Mouse (Mus musculus) frontal cortex, postnatal 10 days (tissue): ENCODE measurements around the gene Tmem94.

Source experiments
- DNase-seq, 2 experiments: peaks; one replicate each; pipeline ENCODE4 v3.0.0; 2022; ENCODE audit warnings: low spot score in 2 of 2, mixed read lengths in 1 of 2

The Tmem94 gene

DNA sequence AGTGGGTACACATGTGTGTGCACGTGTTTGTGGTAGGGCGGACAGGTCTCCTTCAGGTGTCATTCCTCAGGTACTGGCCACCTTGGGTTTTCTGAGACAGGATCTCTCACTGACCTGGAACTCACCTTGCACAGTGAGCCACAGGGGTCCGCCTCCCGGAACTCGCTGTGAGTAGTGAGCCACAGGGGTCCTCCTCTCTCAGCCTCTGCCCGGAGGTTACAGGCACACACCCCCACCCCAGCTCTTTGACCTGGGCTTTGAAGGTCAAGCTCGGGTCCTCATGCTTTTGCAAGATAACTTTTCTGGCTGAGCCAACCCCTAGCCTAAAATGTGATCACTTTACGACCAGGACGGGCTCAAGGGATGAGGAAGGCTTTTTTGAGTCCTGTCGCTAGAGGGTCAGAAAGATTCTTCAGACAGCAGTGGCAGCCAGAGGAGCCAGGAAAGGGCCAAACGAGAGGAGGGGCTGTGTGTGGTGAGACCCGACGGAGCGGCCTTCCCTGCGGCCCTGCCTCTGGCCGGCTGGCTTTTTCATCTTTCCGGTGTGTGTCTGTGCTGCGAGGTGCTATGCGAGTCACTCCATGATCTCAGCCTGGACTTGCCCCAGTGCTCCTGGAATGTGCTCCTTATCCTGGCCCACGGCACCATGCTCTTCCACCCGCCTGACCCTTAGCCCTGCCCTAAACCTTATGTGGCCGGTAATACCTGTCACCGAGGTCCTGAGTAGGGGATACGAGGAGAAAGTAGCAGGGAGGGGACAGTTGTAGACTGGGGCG is 65.5 kb downstream of the Tmem94 start:
- DNase-seq: no peak

DNA sequence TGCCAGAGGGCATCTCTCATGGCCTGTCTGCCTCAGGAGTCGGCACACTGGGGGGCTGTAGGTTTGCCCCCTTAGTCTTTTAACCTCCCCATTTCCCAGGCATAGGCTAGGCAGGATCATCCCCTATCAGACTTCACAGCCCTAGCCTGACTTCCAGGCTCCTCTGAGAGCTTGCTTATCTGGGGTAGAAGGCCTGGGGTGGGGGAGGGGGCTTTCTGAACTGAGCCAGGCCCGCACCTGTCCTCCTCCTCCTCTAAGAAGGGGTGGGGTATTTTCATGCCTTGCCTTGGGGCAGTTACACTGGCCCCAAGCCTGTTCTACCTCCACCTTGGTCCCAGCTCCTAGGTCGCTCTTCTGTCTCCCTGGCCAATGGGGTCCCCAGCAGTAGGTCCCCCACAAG is 66.3 kb downstream of the Tmem94 start:
- DNase-seq: no peak

- no peak for DNase-seq
These were observed 66.8 kb downstream of the Tmem94 start for GRCm38 (mm10) chr11:115832064-115832463.

GRCm38 (mm10) chr11:115832523-115832922 is 67.3 kb downstream of the Tmem94 start:
- DNase-seq: no peak

GRCm38 (mm10) chr11:115833021-115833513 is 67.8 kb downstream of the Tmem94 start:
- DNase-seq: no peak

DNA sequence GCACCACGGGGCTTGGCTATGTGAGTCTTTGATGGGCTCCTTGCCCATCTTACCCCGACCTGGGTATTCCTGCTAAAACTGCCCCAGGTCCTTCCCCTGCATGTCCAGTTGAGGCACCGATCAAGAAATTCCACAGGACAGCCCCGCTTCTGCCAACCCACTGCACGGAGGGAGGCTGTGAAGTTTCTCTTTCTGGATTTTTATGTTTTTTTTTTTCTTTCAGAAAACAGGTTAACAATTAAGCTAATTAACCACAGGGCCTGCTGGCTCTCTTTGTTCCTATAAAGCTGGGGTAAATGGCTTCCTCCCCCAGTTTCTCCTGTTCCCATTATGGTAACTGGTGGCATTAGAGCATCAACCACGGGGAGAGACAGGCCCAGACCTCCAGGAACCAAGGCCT is 68.8 kb downstream of the Tmem94 start:
- DNase-seq: no peak

- no peak for DNase-seq
These were observed 71.6 kb downstream of the Tmem94 start for GRCm38 (mm10) chr11:115836656-115837395.

DNA sequence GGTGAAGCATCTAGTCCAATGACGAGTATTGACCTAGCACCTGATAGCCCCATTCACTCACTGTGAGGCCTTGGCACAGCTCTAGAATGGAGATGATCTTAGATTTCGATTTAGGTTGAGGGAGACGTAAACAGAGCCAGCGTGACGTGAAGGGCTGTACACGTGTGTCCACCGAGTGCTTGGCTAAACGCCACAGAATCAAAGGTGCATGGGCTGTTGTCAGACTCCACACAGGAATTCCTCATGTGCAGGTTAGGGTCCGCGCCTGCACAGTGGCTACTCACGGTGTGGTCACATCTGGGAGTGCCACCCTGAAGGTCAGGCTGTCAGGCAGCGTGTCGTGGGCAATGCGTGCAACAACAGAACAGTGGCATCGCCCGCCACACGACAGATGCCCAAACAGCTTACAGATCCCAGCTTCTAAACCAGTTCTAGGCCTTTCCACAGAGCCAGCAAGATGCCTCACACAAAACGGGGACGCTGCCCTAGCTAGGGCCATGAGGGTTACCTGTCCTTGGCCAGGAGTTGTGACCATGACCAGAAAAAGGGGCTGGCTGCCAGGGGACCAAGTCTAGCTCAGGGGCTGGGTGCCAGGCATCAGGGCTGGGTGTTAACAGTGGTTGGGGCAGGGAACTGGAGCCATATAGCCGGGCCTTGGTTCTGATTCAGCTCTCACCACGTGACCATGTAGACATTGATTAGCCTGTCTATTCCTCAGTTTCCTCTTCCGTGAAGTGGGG is 72.5 kb downstream of the Tmem94 start:
- no peak for DNase-seq

GRCm38 (mm10) chr11:115838895-115839311 is 73.7 kb downstream of the Tmem94 start:
- DNase-seq: no peak

DNA sequence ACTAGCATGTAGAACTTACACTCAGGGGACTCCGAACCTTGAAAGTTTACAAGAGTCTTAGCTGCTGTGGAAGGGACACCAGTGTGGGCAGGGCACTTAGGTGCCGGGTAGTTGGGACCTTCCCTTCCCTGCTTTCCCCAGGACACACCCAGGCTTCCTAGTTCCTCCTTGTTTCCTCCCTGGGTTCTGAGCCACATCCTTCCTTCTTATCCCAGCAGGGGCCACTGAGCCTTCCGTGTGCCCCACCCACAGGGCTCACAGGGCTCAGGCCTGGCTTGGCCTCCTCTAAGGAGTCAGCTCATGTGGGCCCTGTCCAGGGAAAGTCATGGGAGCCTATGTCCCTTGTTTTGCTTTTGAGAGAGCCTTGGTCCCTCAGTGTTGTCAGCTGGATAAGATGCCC is 74.5 kb downstream of the Tmem94 start:
- no peak for DNase-seq

DNA sequence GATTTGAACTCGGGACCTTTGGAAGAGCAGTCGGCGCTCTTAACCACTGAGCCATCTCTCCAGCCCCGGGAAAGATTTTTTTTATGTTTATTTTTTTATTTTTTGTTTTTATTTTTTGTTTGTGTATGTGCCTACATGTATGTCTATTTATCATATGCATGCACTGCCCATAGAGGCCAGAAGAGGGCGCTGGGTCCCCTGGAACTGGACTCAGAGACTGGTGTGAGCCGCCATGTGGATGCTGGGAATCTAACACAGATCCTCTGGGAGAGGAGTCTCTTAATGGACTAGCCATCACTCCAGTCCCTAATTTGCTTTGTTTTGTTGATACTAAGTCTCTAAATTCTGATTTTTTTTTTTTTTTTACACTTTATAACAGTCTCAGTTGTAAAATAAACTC is 75.8 kb downstream of the Tmem94 start:
- no peak for DNase-seq

GRCm38 (mm10) chr11:115841961-115842550 is 76.8 kb downstream of the Tmem94 start:
- no peak for DNase-seq

- no peak for DNase-seq
These were observed 78.1 kb downstream of the Tmem94 start for GRCm38 (mm10) chr11:115843141-115843890.

DNA sequence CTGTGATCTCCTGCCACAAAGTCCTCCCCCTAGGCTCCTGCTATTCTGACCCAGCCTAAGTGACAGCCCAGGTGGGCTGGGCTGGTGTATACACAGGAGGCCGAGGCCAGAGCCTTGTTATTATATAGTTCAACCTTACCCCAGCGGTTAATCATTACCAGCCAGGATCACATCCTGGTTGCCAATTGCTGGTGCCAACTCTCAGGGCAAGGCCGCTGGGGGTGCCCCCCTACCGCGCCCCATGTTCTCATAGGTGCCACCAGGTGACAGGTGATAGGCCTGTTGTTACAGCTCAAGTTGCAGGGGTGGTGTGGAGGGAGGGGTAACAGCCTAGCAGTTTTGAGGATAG is 78.6 kb downstream of the Tmem94 start:
- no peak for DNase-seq

DNA sequence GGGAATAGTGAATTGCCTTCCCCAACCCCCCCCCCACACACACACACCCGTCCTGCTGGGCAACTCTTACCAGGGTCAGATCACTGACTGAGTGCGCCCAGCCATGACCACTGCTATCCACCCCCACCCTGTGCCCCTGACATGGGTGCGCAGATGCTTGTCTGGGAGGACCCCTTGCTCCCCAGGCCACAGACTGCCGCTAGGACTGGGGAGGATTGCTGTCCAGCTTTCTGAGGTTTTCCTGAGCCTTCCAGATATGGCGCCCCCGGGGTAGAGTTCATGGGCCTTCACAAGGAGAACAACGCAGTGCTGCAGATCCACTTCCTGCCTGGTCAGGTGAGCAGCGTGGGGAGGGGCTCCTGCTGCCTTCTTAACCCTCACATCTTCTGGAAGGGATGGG is 79.0 kb downstream of the Tmem94 start:
- no peak for DNase-seq

DNA sequence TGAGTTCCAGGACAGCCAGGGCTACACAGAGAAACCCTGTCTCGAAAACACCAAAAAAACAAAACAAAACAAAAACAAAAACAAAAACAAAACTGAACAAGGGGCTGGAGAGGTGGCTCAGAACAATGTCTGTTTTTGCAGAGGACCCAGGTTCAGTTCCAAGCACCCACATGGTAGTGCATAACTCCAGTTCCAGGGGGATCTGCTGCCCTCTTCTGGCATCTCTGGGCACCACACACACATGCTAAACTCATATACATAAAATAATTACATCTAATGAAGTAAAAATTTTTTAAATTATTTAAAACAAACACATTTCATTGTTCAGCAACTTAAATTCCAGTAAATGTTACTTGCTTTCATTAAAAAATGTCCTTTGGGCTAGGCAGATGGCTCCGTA is 80.6 kb downstream of the Tmem94 start:
- no peak for DNase-seq
